Mouse (Mus musculus): ENCODE measurements around the gene Rfxap. TPM values are rescaled to one million over a fixed set of nuclear protein-coding genes. Genes with fewer than 3 reads are reported as not detected.
A peak's percentile ranks its signal among the peaks of the same experiment; 100 is the strongest.

The Rfxap gene
- 29.5 and 35.8 TPM in 2 replicates for polyA plus RNA-seq (2015; fragmentation: Nextera tagmentation; extraction: Ambion mirVana)

- Histone ChIP-seq H3K4me2 (peak within 1 kb of the TSS; percentile 96), H3K9ac (peak within 1 kb of the TSS; percentile 82), H3K27me3 (no peaks in the 10 kb centered on the region), H3K4me1 (peaks cover 24% of the 10 kb centered on the region), H3K36me3 (ENCODE audit: poor library complexity, severe bottlenecking) (peaks cover 20% of the 10 kb centered on the region), H3K4me3 (peak within 1 kb of the TSS; percentile 69), H3K9me3 (replicated peaks) (no peaks in the 10 kb centered on the region), H3K27ac (peak within 1 kb of the TSS; percentile 94)
- ATAC-seq: peak; percentile 94
- WGBS: under 1% methylated on average over 52 of the region's 52 CpGs
Observed at GRCm38 (mm10) chr3:54807666-54808217, at the start of gene Rfxap. Gene Rfxap, minus strand, starts transcription at chr3:54807791.

GRCm38 (mm10) chr3:54835421-54835820 is 27.8 kb upstream of the Rfxap start:
- Histone ChIP-seq H3K4me2 (no peak overlapping the region), H3K9ac (no peak overlapping the region), H3K9me3 (replicated peaks) (no peaks in the 10 kb centered on the region), H3K27me3 (no peaks in the 10 kb centered on the region), H3K36me3 (ENCODE audit: poor library complexity, severe bottlenecking) (no peaks in the 10 kb centered on the region), H3K4me3 (no peak overlapping the region), H3K27ac (no peak overlapping the region), H3K4me1 (0 out of 2 replicates have a peak, but pooled peaks cover 2% of the 10 kb centered on the region)
- WGBS: 68% methylated on average over 2 of the region's 2 CpGs
- peak; percentile 66; the same call in 1 of the 2 replicates for ATAC-seq

GRCm38 (mm10) chr3:54832491-54832890 is 24.9 kb upstream of the Rfxap start:
- Histone ChIP-seq H3K4me1 (0 out of 2 replicates have a peak, but pooled peaks cover 2% of the 10 kb centered on the region), H3K4me2 (no peak overlapping the region), H3K27me3 (no peaks in the 10 kb centered on the region), H3K27ac (no peak overlapping the region), H3K36me3 (ENCODE audit: poor library complexity, severe bottlenecking) (no peaks in the 10 kb centered on the region), H3K4me3 (no peak overlapping the region), H3K9me3 (replicated peaks) (no peaks in the 10 kb centered on the region), H3K9ac (no peak overlapping the region)
- 93% methylated on average over 3 of the region's 3 CpGs for WGBS
- ATAC-seq: no peak

- no peaks in the 10 kb centered on the region for H3K27me3 ChIP-seq
- H3K9me3 ChIP-seq (replicated peaks): no peaks in the 10 kb centered on the region
- 69% methylated on average over 5 of the region's 5 CpGs for WGBS
- no peaks in the 10 kb centered on the region for H3K36me3 ChIP-seq (ENCODE audit: poor library complexity, severe bottlenecking)
- no peak overlapping the region for H3K9ac ChIP-seq
- H3K4me2 ChIP-seq: no peak overlapping the region
- H3K4me3 ChIP-seq: no peak overlapping the region
- H3K27ac ChIP-seq: no peak overlapping the region
- H3K4me1 ChIP-seq: no peaks in the 10 kb centered on the region
- ATAC-seq: no peak
Observed at GRCm38 (mm10) chr3:54822526-54822925, 14.9 kb upstream of the Rfxap start.

- no peaks in the 10 kb centered on the region for H3K36me3 ChIP-seq (ENCODE audit: poor library complexity, severe bottlenecking)
- H3K9me3 ChIP-seq (replicated peaks): no peaks in the 10 kb centered on the region
- H3K4me2 ChIP-seq: no peak overlapping the region
- H3K4me3 ChIP-seq: no peak overlapping the region
- WGBS: 29% methylated on average over 3 of the region's 3 CpGs
- H3K9ac ChIP-seq: no peak overlapping the region
- 0 out of 2 replicates have a peak, but pooled peaks have one; percentile 27 for ATAC-seq
- H3K4me1 ChIP-seq: no peaks in the 10 kb centered on the region
- no peaks in the 10 kb centered on the region for H3K27me3 ChIP-seq
- no peak overlapping the region for H3K27ac ChIP-seq
Observed at GRCm38 (mm10) chr3:54815292-54815691, 7.7 kb upstream of the Rfxap start.

GRCm38 (mm10) chr3:54814622-54815021 is 7.0 kb upstream of the Rfxap start:
- Histone ChIP-seq H3K36me3 (ENCODE audit: poor library complexity, severe bottlenecking) (no peaks in the 10 kb centered on the region), H3K4me2 (no peak overlapping the region), H3K9ac (no peak overlapping the region), H3K4me3 (no peak overlapping the region), H3K9me3 (replicated peaks) (no peaks in the 10 kb centered on the region), H3K27me3 (no peaks in the 10 kb centered on the region), H3K4me1 (no peaks in the 10 kb centered on the region), H3K27ac (no peak overlapping the region)
- no peak for ATAC-seq
- 79% methylated on average over 6 of the region's 6 CpGs for WGBS

- Histone ChIP-seq H3K4me3 (no peak overlapping the region), H3K27me3 (no peaks in the 10 kb centered on the region), H3K9ac (no peak overlapping the region), H3K4me2 (no peak overlapping the region), H3K4me1 (no peaks in the 10 kb centered on the region), H3K36me3 (ENCODE audit: poor library complexity, severe bottlenecking) (no peaks in the 10 kb centered on the region), H3K27ac (no peak overlapping the region), H3K9me3 (replicated peaks) (no peaks in the 10 kb centered on the region)
- 0 out of 2 replicates have a peak, but pooled peaks have one; percentile 39 for ATAC-seq
- 40% methylated on average over 6 of the region's 6 CpGs for WGBS
Observed at GRCm38 (mm10) chr3:54813418-54813988, 5.9 kb upstream of the Rfxap start.

GRCm38 (mm10) chr3:54811616-54812015 is 4.0 kb upstream of the Rfxap start:
- ATAC-seq: no peak
- H3K9me3 ChIP-seq (replicated peaks): no peaks in the 10 kb centered on the region
- no peaks in the 10 kb centered on the region for H3K27me3 ChIP-seq
- no peak overlapping the region for H3K4me3 ChIP-seq
- no peak overlapping the region for H3K9ac ChIP-seq
- no peaks in the 10 kb centered on the region for H3K36me3 ChIP-seq (ENCODE audit: poor library complexity, severe bottlenecking)
- WGBS: 57% methylated on average over 1 of the region's 1 CpGs
- H3K4me1 ChIP-seq: peaks cover 8% of the 10 kb centered on the region; the same call in 1 of the 2 replicates
- no peak overlapping the region for H3K27ac ChIP-seq
- H3K4me2 ChIP-seq: no peak overlapping the region

GRCm38 (mm10) chr3:54809111-54809510 is 1.5 kb upstream of the Rfxap start:
- no peak overlapping the region for H3K9ac ChIP-seq
- H3K27me3 ChIP-seq: no peaks in the 10 kb centered on the region
- H3K4me2 ChIP-seq: no peak overlapping the region
- peaks cover 8% of the 10 kb centered on the region for H3K36me3 ChIP-seq (ENCODE audit: poor library complexity, severe bottlenecking)
- no peak overlapping the region for H3K4me3 ChIP-seq
- WGBS: 75% methylated on average over 5 of the region's 5 CpGs
- H3K4me1 ChIP-seq: peaks cover 24% of the 10 kb centered on the region
- no peak overlapping the region for H3K27ac ChIP-seq
- no peaks in the 10 kb centered on the region for H3K9me3 ChIP-seq (replicated peaks)
- no peak for ATAC-seq

- no peaks in the 10 kb centered on the region for H3K9me3 ChIP-seq (replicated peaks)
Observed at GRCm38 (mm10) chr3:54807061-54807661, 430 bp downstream of the Rfxap start.

GRCm38 (mm10) chr3:54803713-54804112 is 3.9 kb downstream of the Rfxap start:
- no peak overlapping the region for H3K27ac ChIP-seq
- no peak overlapping the region for H3K4me2 ChIP-seq
- H3K4me1 ChIP-seq: peaks cover 24% of the 10 kb centered on the region
- H3K36me3 ChIP-seq (ENCODE audit: poor library complexity, severe bottlenecking): peaks cover 20% of the 10 kb centered on the region
- H3K9me3 ChIP-seq (replicated peaks): no peaks in the 10 kb centered on the region
- ATAC-seq: no peak
- no peak overlapping the region for H3K4me3 ChIP-seq
- WGBS: 97% methylated on average over 8 of the region's 8 CpGs
- no peaks in the 10 kb centered on the region for H3K27me3 ChIP-seq
- no peak overlapping the region for H3K9ac ChIP-seq

More at GRCm38 (mm10) chr3:54807061-54807661, 430 bp downstream of the Rfxap start:
- ATAC-seq: no peak; the same call in none of the 2 replicates
- Histone ChIP-seq H3K36me3 (ENCODE audit: poor library complexity, severe bottlenecking) (peaks cover 20% of the 10 kb centered on the region), H3K27ac (peak overlapping the region; percentile 94), H3K4me3 (peak overlapping the region; percentile 69), H3K27me3 (no peaks in the 10 kb centered on the region), H3K9ac (peak overlapping the region; percentile 82), H3K4me1 (peaks cover 24% of the 10 kb centered on the region), H3K4me2 (peak overlapping the region; percentile 96)
- under 1% methylated on average over 56 of the region's 56 CpGs for WGBS

- Histone ChIP-seq H3K9ac (no peak overlapping the region), H3K27me3 (no peaks in the 10 kb centered on the region), H3K4me2 (no peak overlapping the region), H3K36me3 (ENCODE audit: poor library complexity, severe bottlenecking) (no peaks in the 10 kb centered on the region), H3K4me1 (no peaks in the 10 kb centered on the region), H3K27ac (no peak overlapping the region), H3K9me3 (replicated peaks) (peaks cover 7% of the 10 kb centered on the region), H3K4me3 (no peak overlapping the region)
- 35% methylated on average over 16 of the region's 16 CpGs for whole genome bisulfite sequencing
- ATAC-seq: peak; percentile 59
Observed at GRCm38 (mm10) chr3:54797211-54797610, 10.4 kb downstream of the Rfxap start.

All from forebrain, embryonic 13.5 days (tissue).